Mouse (Mus musculus) liver, embryonic 14.5 days (tissue): Measurements from ENCODE around the gene Srarp. TPM values are rescaled to one million over a fixed set of nuclear protein-coding genes. Genes with fewer than 3 reads are reported as not detected.
A peak's percentile ranks its signal among the peaks of the same experiment; 100 is the strongest.

ENCODE experiments used
- ATAC-seq: fragments of 200-750 bp; cut with Nextera tagmentation; 2 replicates; pipeline ENCODE4 v1.8.0; 2017; ENCODE audit warnings: moderate number of reproducible peaks, mild to moderate bottlenecking, moderate library complexity; ENCODE audit not compliant: insufficient read depth
- DNase-seq, 3 experiments: peaks; one replicate each; pipeline ENCODE4 v3.0.0-alpha.2; 2012 to 2013; ENCODE audit warnings: low read depth in 3 of 3, low spot score in 3 of 3
- H3K27ac ChIP-seq: fragments of 300-500 bp; sonication (generic); 2 replicates; pipeline ENCODE4 v1.5.1; 2014; ENCODE audit warnings: moderate library complexity, mild to moderate bottlenecking, control low read depth, inconsistent platforms
- H3K27me3 ChIP-seq: fragments of 300-500 bp; sonication (generic); 2 replicates; pipeline ENCODE4 v1.6.1; 2014; ENCODE audit warnings: mild to moderate bottlenecking, low read length, moderate library complexity; ENCODE audit not compliant: control insufficient read depth, insufficient read depth
- H3K36me3 ChIP-seq: fragments of 300-500 bp; sonication (generic); replicated peaks from 2 replicates; pipeline ENCODE4 v1.6.1; 2014; ENCODE audit warnings: low read depth; ENCODE audit not compliant: control insufficient read depth, insufficient read depth
- H3K4me1 ChIP-seq, 2 experiments: fragments of 200-500 bp in 1 of 2; fragments of 300-500 bp in 1 of 2; sonication (generic) in 1 of 2; replicated peaks; 2 replicates each; pipeline ENCODE4 v1.6.1; 2012 to 2014; ENCODE audit warnings: antibody characterized with exemption in 1 of 2, inconsistent platforms in 1 of 2, low read length in 1 of 2; ENCODE audit not compliant: control insufficient read depth in 2 of 2, insufficient read depth in 2 of 2
- H3K4me2 ChIP-seq: fragments of 300-500 bp; sonication (generic); 2 replicates; pipeline ENCODE4 v1.6.1; 2014; ENCODE audit warnings: low read depth, mild to moderate bottlenecking, control low read depth, moderate library complexity
- H3K4me3 ChIP-seq, 2 experiments: fragments of 200-500 bp in 1 of 2; fragments of 300-500 bp in 1 of 2; sonication (generic) in 1 of 2; 2 replicates each; pipeline ENCODE4 v1.5.1; 2012 to 2014; ENCODE audit warnings: low read depth in 2 of 2, low read length in 2 of 2, mild to moderate bottlenecking in 2 of 2, control low read depth in 1 of 2, inconsistent platforms in 1 of 2, moderate library complexity in 1 of 2; ENCODE audit not compliant: insufficient read depth in 1 of 2
- H3K9ac ChIP-seq: fragments of 300-500 bp; sonication (generic); replicated peaks from 2 replicates; pipeline ENCODE4 v1.6.1; 2014; ENCODE audit warnings: mild to moderate bottlenecking, control low read depth, moderate library complexity
- H3K9me3 ChIP-seq: fragments of 300-500 bp; sonication (generic); 2 replicates; pipeline ENCODE4 v1.6.1; 2016; ENCODE audit warnings: low read length, mixed read lengths; ENCODE audit not compliant: control insufficient read depth
- CTCF ChIP-seq: IDR thresholded peaks from 2 replicates; pipeline ENCODE4 v1.5.1; 2016; ENCODE audit warnings: antibody characterized with exemption, low read depth, control low read depth
- EP300 ChIP-seq: IDR thresholded peaks from 2 replicates; pipeline ENCODE4 v1.6.1; 2016; ENCODE audit warnings: antibody characterized with exemption, low read depth
- WGBS: fragments of 180-500 bp; shearing (Covaris S2); extraction: QIAGEN DNeasy Blood & Tissue Kit; methylation state at CpG from one replicate; pipeline ENCODE4 v1.1.7; 2014; ENCODE audit not compliant: insufficient replicate concordance; 5-methylcytosine and 5-hydroxymethylcytosine counted together
- polyA plus RNA-seq, 2 experiments: library from polyadenylated mRNA; depleted of rRNA in 1 of 2; stranded (reverse) in 1 of 2; unstranded in 1 of 2; fragments of >200 nt; fragmentation: Nextera tagmentation in 1 of 2; extraction: Ambion mirVana in 1 of 2; gene quantifications; 2 replicates each; pipeline versions ENCODE4 v1.2.1 to v1.2.3; 2012 to 2014

The Srarp gene
- polyA plus RNA-seq, 2 experiments: not detected

DNA sequence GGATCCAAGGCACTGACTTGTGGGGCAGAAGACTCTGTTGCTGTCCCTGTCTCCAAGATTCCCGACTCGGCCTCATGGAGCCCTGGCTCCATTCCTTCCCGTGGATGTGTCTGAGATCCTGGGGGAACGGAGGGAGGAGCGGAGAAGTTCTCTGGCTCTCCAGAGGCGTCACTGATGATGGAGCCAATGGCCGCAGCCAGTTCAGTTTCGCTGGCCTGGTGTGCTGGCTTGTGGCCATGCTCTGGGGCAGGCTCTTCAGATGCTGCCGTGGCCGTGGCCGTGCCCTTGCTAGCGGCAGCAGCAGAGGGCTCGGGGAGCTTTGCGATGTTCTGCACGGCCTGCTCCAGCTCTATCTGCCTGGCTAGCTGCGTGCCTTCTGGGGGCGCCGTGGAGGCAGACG lies 38.5 kb upstream of the Srarp start:
- Histone ChIP-seq H3K27ac (no peak overlapping the region), H3K4me2 (no peak overlapping the region), H3K27me3 (no peaks in the 10 kb centered on the region), H3K4me3 (no peak overlapping the region), H3K36me3 (peaks cover 79% of the 10 kb centered on the region), H3K4me1 (no peaks in the 10 kb centered on the region), H3K9ac (no peak overlapping the region), H3K9me3 (peaks cover 11% of the 10 kb centered on the region)
- TF ChIP-seq CTCF (peak; percentile 11; the same call in 1 of the 2 replicates), EP300 (no peak)
- ATAC-seq (no peak), DNase-seq (no peak)
- WGBS: 90% methylated on average over 19 of the region's 19 CpGs

DNA sequence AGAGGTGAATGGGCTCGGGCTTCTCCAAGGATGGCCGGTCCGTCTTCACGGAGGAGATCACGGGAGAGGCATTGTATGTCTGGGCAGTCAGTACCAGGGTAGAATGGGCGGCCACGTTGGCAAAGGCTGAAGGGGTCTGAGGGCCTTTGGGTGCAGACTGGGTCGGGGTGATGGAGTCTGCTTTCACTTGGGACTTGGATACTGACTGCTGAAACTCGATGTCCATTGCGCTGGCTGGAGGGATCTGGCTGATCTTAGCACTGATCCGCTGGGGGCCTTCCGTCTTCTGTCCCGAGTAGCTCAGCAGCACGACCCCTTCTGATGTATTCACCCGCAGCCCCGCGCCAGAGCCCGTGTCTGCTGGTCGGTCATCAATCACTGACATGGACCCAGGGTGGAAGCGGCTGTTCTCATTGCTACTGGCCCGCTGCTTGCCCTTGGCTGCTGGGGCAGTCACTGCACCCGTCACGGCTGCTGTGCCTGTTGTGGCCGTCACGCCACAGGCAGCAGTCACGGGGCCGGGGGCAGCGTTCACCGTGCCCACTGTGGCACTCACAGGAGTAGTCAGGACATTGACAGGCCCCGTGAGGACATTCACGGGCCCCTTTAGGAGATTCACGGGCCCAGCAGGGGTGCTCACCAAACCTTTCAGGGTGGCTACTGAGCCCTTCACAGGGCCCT lies 36.9 kb upstream of the Srarp start:
- no peak overlapping the region for H3K4me3 ChIP-seq
- no peaks in the 10 kb centered on the region for H3K4me1 ChIP-seq
- peaks cover 4% of the 10 kb centered on the region for H3K9me3 ChIP-seq
- TF ChIP-seq CTCF: no peak
- TF ChIP-seq EP300: no peak
- no peak overlapping the region for H3K9ac ChIP-seq
- WGBS: 92% methylated on average over 32 of the region's 32 CpGs
- H3K27me3 ChIP-seq: no peaks in the 10 kb centered on the region
- DNase-seq (no peak), ATAC-seq (no peak)
- no peak overlapping the region for H3K4me2 ChIP-seq
- peaks cover 72% of the 10 kb centered on the region for H3K36me3 ChIP-seq
- no peak overlapping the region for H3K27ac ChIP-seq

- Histone ChIP-seq H3K4me2 (no peak overlapping the region), H3K4me3 (no peak overlapping the region), H3K9ac (no peak overlapping the region), H3K27ac (no peak overlapping the region), H3K4me1 (no peaks in the 10 kb centered on the region), H3K36me3 (peaks cover 69% of the 10 kb centered on the region), H3K9me3 (peaks cover 3% of the 10 kb centered on the region), H3K27me3 (no peaks in the 10 kb centered on the region)
- DNase-seq: no peak
- TF ChIP-seq CTCF (no peak), EP300 (no peak)
- no peak for ATAC-seq
- WGBS: 93% methylated on average over 16 of the region's 16 CpGs
These were observed 35.6 kb upstream of the Srarp start for GRCm38 (mm10) chr4:141471491-141471890.

GRCm38 (mm10) chr4:141469343-141469742 lies 33.4 kb upstream of the Srarp start:
- ATAC-seq: no peak
- no peak for TF ChIP-seq CTCF
- TF ChIP-seq EP300: no peak
- no peak for DNase-seq
- Histone ChIP-seq H3K27ac (no peak overlapping the region), H3K4me2 (no peak overlapping the region), H3K27me3 (no peaks in the 10 kb centered on the region), H3K4me1 (no peaks in the 10 kb centered on the region), H3K36me3 (peaks cover 61% of the 10 kb centered on the region), H3K9me3 (no peaks in the 10 kb centered on the region), H3K9ac (no peak overlapping the region), H3K4me3 (no peak overlapping the region)
- 90% methylated on average over 9 of the region's 9 CpGs for WGBS

DNA sequence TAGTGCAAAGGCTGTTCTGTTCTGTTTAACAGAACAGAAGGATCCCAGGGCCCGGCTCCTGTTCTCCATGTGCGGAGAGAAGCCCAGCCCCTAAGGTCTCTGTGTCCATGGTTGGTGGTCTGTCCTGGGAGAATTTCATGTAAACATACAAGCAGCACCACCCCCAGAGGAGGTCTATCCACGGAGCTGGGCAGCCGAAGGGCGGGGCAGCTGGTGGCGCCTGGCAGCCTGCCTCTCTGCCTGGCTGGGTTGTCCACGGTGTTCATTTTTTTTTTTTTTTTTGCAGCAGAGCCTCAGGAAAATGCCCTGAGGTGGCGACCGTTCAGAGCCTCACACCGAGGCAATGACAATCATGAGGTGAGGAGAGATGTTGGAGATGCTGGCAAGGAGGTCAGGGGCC lies 32.7 kb upstream of the Srarp start:
- H3K36me3 ChIP-seq: peaks cover 56% of the 10 kb centered on the region
- no peak for TF ChIP-seq CTCF
- TF ChIP-seq EP300: no peak
- DNase-seq (no peak), ATAC-seq (no peak)
- 66% methylated on average over 10 of the region's 10 CpGs for WGBS
- no peak overlapping the region for H3K4me3 ChIP-seq
- no peak overlapping the region for H3K4me2 ChIP-seq
- no peaks in the 10 kb centered on the region for H3K4me1 ChIP-seq
- H3K9me3 ChIP-seq: no peaks in the 10 kb centered on the region
- H3K9ac ChIP-seq: no peak overlapping the region
- no peak overlapping the region for H3K27ac ChIP-seq
- H3K27me3 ChIP-seq: no peaks in the 10 kb centered on the region
